Mouse (Mus musculus) embryonic fibroblast, embryonic 13.5 days (primary cell): ENCODE measurements around the gene Plppr4. TPM values are rescaled to one million over a fixed set of nuclear protein-coding genes. Genes with fewer than 3 reads are reported as not detected.

Source experiments
- H3K27ac ChIP-seq: 2 replicates; pipeline ENCODE4 v1.5.1; 2012; ENCODE audit warnings: low read length, control low read depth, inconsistent platforms; ENCODE audit not compliant: insufficient read depth
- H3K4me1 ChIP-seq: 2 replicates; pipeline ENCODE4 v1.6.1; 2011; ENCODE audit warnings: low read length; ENCODE audit not compliant: control insufficient read depth, insufficient read depth
- H3K4me3 ChIP-seq: 2 replicates; pipeline ENCODE4 v1.5.1; 2011; ENCODE audit warnings: mild to moderate bottlenecking, control low read depth, low read length; ENCODE audit not compliant: insufficient read depth
- CTCF ChIP-seq: IDR thresholded peaks from 2 replicates; pipeline ENCODE4 v1.5.1; 2011; ENCODE audit warnings: mild to moderate bottlenecking, control low read depth, low read length, moderate library complexity, borderline replicate concordance; ENCODE audit not compliant: insufficient read depth
- POLR2A ChIP-seq: IDR thresholded peaks from 2 replicates; pipeline ENCODE4 v1.6.1; 2011; ENCODE audit warnings: low read depth, mild to moderate bottlenecking, control low read depth, low read length, moderate library complexity
- polyA plus RNA-seq: library from polyadenylated mRNA; stranded (reverse); fragments of >200 nt; gene quantifications from 2 replicates; pipeline ENCODE4 v1.2.4, GENCODE M21; 2011; ENCODE audit warnings: low read depth; ENCODE audit not compliant: missing spikeins, insufficient read length

Gene Plppr4
- polyA plus RNA-seq, 1 experiment: 0.35 TPM

DNA sequence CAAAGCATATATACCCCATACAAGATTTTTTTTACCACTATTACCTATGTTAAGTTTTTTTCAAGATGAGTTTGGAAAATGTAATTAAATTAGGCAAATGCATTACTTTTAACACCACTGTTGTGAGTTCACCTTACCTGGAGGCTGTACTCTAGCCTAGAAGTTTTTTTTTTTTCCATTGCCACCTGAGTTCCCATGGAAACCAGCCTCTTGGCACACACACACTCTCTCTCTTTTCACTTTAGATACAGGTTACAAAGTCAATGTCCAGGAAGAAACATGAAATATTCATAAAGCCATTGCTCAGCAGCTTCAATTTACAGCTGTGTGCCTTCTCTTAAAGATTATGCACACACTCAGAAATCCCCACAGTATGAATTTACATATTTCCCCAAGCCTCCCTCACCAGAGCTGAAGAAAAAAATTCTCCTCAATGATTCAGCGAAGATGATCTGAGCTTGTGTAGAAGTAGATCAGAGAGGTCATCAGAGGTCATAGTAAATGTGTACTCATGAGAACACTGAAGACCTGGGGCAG is 59.9 kb downstream of the Plppr4 start:
- Histone ChIP-seq H3K4me3 (no peak overlapping the region), H3K27ac (no peak overlapping the region), H3K4me1 (no peaks in the 10 kb centered on the region)
- TF ChIP-seq CTCF: no peak

DNA sequence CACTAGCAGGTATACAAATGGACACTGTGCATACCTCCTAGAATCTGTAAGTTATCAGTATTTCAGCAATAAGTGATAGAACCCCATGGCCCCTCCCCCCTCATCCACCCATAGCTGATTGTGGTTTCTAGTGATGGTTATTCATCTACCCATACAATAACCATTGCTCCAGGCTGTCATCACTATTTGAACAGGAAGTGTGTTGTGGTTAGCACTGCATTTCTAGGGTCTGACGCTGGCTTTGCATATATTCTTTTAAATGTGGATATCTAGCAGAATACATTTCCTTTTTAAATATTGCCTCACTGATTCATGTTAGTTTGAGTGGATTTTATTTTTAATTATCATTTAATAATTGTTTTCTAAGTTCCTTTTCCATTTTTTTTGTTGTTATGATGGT is 62.9 kb downstream of the Plppr4 start:
- Histone ChIP-seq H3K4me1 (no peaks in the 10 kb centered on the region), H3K4me3 (no peak overlapping the region), H3K27ac (no peak overlapping the region)
- no peak for TF ChIP-seq CTCF
- no peak for TF ChIP-seq POLR2A

DNA sequence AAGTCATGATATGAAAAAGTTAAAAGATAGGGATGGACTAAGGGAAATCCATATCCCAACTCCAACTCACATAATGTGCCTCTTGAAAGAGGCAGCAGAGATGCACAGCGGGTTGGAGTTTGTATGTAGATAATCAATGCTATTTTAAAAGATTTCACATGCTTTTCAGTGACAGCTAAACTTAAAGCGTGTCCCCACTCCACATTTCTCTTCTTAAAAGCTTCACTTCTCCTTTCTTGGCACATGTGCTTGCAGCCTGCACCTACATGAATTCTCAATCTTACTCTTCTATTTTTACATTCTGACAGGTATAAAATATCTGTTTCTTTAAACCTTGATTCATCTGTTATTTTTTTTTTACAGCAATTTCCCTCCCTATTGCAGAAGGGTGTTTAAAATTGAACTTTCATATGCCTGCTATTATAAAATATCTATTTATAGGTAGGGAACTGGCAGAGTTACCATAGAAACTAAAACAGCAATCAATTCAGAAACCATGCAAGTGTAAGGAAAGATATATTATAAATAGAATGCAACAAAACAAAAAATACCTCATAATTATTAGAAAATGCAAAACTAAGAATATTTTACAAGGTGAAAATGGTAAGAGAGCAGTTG is 66.3 kb downstream of the Plppr4 start:
- no peaks in the 10 kb centered on the region for H3K4me1 ChIP-seq
- H3K27ac ChIP-seq: no peak overlapping the region
- TF ChIP-seq POLR2A: no peak
- TF ChIP-seq CTCF: no peak
- no peak overlapping the region for H3K4me3 ChIP-seq

Other genes with a start within 250 kb of the Plppr4 start
- 0.12 TPM in 1 of 2 replicates, not detected in the other for gene Plppr5, start 214.0 kb upstream of the Plppr4 start, polyA plus RNA-seq